Mouse (Mus musculus) spleen, adult 2 months (tissue): Measurements from ENCODE around the gene Olfr110. TPM values are rescaled to one million over a fixed set of nuclear protein-coding genes. Genes with fewer than 3 reads are reported as not detected.
"Not testable (repeated sequence)": the region's sequence is repeated elsewhere in the genome, so short reads cannot be mapped to it uniquely, and the experiment has no call there.

Experiments
- DNase-seq, 2 experiments: peaks; one replicate each; pipeline versions ENCODE4 v3.0.0 to v3.0.0-alpha.2; 2012 to 2021; ENCODE audit warnings: low spot score in 2 of 2, low read depth in 1 of 2
- H3K27ac ChIP-seq: fragments of 200-500 bp; 2 replicates; pipeline ENCODE4 v1.5.1; 2012; ENCODE audit warnings: low read length, inconsistent platforms; ENCODE audit not compliant: insufficient read depth
- H3K27me3 ChIP-seq: fragments of 200-500 bp; 2 replicates; pipeline ENCODE4 v1.6.1; 2012; ENCODE audit warnings: mild to moderate bottlenecking, moderate library complexity, low read length, inconsistent platforms; ENCODE audit not compliant: control insufficient read depth, insufficient read depth
- H3K36me3 ChIP-seq: fragments of 200-500 bp; 2 replicates; pipeline ENCODE4 v1.6.1; 2012; ENCODE audit warnings: mild to moderate bottlenecking, low read length, inconsistent platforms; ENCODE audit not compliant: control insufficient read depth, insufficient read depth
- H3K4me1 ChIP-seq: fragments of 200-500 bp; 2 replicates; pipeline ENCODE4 v1.6.1; 2011; ENCODE audit warnings: inconsistent platforms; ENCODE audit not compliant: control insufficient read depth, insufficient read depth, insufficient read length
- H3K4me3 ChIP-seq: fragments of 200-500 bp; 2 replicates; pipeline ENCODE4 v1.5.1; 2011; ENCODE audit warnings: mild to moderate bottlenecking, inconsistent platforms; ENCODE audit not compliant: insufficient read depth, insufficient read length; ENCODE audit errors: extremely low read depth
- CTCF ChIP-seq: fragments of 200-500 bp; IDR thresholded peaks from 2 replicates; pipeline ENCODE4 v1.5.1; 2011; ENCODE audit warnings: mild to moderate bottlenecking, inconsistent platforms; ENCODE audit not compliant: insufficient read depth, insufficient read length, insufficient replicate concordance; ENCODE audit errors: extremely low read depth
- POLR2A ChIP-seq: fragments of 200-500 bp; IDR thresholded peaks from 2 replicates; pipeline ENCODE4 v1.6.1; 2011; ENCODE audit warnings: low read depth, low read length, inconsistent platforms
- WGBS: fragments of 180-500 bp; shearing (Covaris S2); methylation state at CpG from one replicate; pipeline ENCODE4 v1.1.7; 2018; 5-methylcytosine and 5-hydroxymethylcytosine counted together
- polyA plus RNA-seq: library from polyadenylated mRNA; depleted of rRNA; stranded (reverse); fragments of >200 nt; gene quantifications from 2 replicates; pipeline ENCODE4 v1.2.3, GENCODE M21; 2012; rRNA removed

Olfr110 gene
- 0.05 TPM in 1 of 2 replicates, not detected in the other for polyA plus RNA-seq

DNA sequence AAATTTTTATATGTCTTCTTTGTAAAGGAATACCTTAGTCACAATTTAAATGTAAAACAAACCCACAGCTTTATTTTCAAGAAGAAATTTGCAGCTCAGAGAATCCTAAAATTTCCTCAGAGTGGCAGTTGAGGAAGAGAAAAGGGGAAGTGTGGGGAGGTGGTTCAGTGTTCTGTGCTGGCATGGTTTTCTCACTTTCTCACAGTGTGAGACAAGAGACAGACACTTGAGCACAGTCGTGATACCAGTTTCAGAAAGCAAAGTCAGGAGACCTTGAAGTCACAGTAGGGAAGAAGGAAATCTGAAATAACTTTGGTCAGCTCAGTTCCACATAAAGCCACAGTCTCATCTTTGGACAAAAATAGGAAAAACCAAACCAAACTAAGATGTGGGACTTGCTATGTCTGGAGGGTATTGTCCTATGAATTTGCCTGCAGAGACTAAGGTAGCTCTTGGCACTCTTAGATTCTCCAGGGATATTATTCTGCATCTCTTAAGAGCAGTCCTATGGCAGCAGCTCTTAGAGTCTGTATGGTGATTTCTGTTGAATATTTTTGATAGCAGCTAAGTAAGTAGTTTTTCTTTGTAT is at the start of gene Olfr110:
Gene Olfr110 (plus strand): TSS at position 539 of the 589 bp plus-strand sequence.
- Histone ChIP-seq H3K27me3 (no peaks in the 10 kb centered on the region), H3K4me3 (no peak within 1 kb of the TSS), H3K27ac (no peak within 1 kb of the TSS), H3K4me1 (no peaks in the 10 kb centered on the region), H3K36me3 (no peaks in the 10 kb centered on the region)
- no peak for DNase-seq
- TF ChIP-seq CTCF (no peak), POLR2A (no peak)
- WGBS, result 15% methylated on average over 1 of the region's 1 CpGs

DNA sequence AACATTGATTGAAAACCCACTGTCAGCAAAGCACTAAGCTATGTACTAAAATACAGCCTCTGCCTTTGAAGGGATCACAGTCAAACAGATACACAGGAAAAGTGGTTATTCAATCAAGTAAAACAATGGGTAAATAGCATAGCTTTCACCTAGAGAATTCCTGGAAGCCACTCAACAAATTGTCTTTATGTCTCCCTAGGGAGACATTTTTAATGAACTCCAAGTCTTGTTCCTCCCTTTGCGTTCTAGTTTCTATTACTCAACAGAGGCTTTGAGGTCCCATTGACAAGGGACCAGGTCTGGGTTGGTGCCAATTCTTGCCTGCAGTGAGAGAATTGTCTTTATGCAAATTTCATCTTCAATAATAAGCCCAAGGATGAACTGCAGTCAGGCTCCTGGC is 47.1 kb upstream of the Olfr110 start, which contains the start of gene Olfr108:
Gene Olfr108 (plus strand): TSS at position 301 of the 400 bp plus-strand sequence.
- 93% methylated on average over 1 of the region's 1 CpGs for WGBS
- no peaks in the 10 kb centered on the region for H3K4me1 ChIP-seq
- TF ChIP-seq CTCF (no peak), POLR2A (no peak)
- H3K27me3 ChIP-seq, result no peaks in the 10 kb centered on the region
- no peak for DNase-seq
- no peaks in the 10 kb centered on the region for H3K36me3 ChIP-seq
- no peak within 1 kb of the TSS for H3K4me3 ChIP-seq
- H3K27ac ChIP-seq, result no peak within 1 kb of the TSS

DNA sequence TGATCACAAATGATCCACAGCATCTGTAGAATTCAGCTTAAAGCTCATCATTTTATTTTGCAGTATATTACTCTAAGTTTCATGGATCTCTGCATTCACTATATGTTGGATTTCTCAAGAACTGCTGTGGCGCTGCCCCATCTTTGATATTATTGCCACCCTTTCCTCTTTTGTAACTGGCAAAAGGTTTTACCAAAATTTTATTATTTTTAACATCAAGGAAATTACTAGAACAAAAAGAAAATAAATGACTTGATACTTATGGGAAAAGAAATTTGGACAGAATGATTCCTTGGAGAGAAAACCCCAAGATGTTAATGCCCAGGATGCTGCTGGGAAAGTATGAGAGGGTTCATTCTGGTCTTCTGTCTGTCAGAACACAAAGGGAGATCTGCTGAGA is 33.7 kb upstream of the Olfr110 start, which contains the start of gene Olfr109:
Gene Olfr109 (plus strand): TSS at position 301 of the 400 bp plus-strand sequence.
- TF ChIP-seq CTCF, result no peak
- no peak for TF ChIP-seq POLR2A
- no peaks in the 10 kb centered on the region for H3K4me1 ChIP-seq
- 86% methylated on average over 1 of the region's 1 CpGs for WGBS

DNA sequence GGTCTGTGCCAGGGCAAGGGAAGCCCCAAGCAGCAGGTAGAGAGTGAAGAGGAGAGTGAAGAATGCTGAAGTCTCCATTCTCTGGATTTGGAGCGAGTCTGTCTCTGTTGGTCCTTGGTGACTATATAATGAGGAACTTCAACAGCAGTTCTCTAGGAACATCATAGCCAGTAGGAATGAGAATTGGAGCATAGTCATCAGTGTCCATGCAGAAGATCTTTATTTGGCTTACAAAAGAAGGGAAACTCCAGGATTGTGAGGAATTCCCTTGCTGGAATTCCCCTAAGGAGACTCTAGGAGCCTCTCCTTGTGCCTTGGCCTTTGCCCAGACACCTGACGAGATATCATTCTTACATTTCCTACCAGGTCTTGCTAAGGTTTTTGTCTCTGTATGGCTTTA is 8.8 kb upstream of the Olfr110 start, which contains the start of gene H2-M2:
Gene H2-M2 (minus strand): TSS at position 101 of the 400 bp plus-strand sequence.
- H3K27ac ChIP-seq, result no peak within 1 kb of the TSS
- no peak for DNase-seq
- TF ChIP-seq CTCF, result no peak
- TF ChIP-seq POLR2A, result no peak
- H3K4me3 ChIP-seq, result no peak within 1 kb of the TSS
- no peaks in the 10 kb centered on the region for H3K4me1 ChIP-seq
- 86% methylated on average over 2 of the region's 2 CpGs for WGBS
- H3K27me3 ChIP-seq, result no peaks in the 10 kb centered on the region
- H3K36me3 ChIP-seq, result no peaks in the 10 kb centered on the region

More for the DNA sequence above, 33.7 kb upstream of the Olfr110 start, which contains the start of gene Olfr109:
- Histone ChIP-seq H3K36me3 (no peaks in the 10 kb centered on the region), H3K27ac (no peak within 1 kb of the TSS), H3K4me3 (no peak within 1 kb of the TSS), H3K27me3 (no peaks in the 10 kb centered on the region)
- no peak for DNase-seq

DNA sequence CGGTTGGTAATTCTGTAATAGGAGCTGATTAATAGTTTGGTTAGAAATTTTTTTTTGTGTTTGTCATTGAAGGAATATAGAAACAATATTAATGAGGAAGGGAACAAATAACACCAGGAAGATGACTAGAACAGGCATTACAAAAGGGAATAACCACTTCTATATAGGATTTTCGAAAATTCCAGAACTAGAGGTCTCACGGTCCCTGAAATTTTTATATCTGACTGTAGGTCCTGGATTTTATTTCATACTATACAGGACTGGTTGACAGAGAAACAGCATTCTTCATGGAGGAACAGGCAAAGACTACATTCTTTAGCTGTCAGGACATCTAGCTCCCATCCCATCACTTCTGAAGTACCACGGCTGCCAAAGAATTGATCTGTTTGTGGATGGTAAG is 15.5 kb downstream of the Olfr110 start, which contains the start of gene Olfr111:
Gene Olfr111 (plus strand): TSS at position 301 of the 400 bp plus-strand sequence.
- Histone ChIP-seq H3K4me1 (no peaks in the 10 kb centered on the region), H3K4me3 (no peak within 1 kb of the TSS), H3K36me3 (no peaks in the 10 kb centered on the region), H3K27me3 (no peaks in the 10 kb centered on the region), H3K27ac (no peak within 1 kb of the TSS)
- TF ChIP-seq POLR2A, result no peak
- TF ChIP-seq CTCF, result no peak
- 89% methylated on average over 4 of the region's 4 CpGs for WGBS
- DNase-seq, result no peak

DNA sequence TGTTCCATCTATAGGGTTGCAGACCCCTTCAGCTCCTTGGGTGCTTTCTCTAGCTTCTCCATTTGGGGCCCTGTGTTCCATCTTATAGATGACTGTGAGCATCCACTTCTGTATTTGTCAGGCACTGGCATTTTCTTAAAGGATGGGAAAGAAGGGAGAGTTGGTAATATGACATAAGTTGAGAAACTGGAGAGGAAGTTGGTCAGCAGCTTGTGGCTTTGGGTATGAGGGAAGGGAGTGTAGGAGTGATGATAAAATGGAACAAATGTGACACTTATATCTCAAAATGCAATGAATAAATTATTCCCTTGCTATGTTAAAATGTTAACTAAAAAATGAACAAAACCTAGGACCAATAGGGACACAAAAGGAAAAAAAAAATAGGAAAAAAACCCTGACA is 32.3 kb downstream of the Olfr110 start:
- not testable (repeated sequence) for H3K36me3 ChIP-seq, H3K27me3 ChIP-seq, H3K4me1 ChIP-seq, H3K27ac ChIP-seq, H3K4me3 ChIP-seq
- DNase-seq, result peak in 1 of 2 experiments; percentile 1

DNA sequence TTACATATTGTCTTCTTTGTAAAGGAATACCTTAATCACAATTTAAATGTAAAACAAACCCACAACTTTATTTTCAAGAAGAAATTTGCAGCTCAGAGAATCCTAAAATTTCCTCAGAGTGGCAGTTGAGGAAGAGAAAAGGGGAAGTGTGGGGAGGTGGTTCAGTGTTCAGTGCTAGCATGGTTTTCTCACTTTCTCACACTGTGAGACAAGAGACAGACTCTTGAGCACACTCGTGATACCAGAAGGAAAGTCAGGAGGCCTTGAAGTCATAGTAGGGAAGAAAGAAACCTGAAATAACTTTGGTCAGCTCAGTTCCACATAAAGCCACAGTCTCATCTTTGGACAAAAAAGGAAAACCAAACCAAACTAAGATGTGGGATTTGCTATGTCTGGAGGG is 33.2 kb downstream of the Olfr110 start:
- not testable (repeated sequence) for H3K36me3 ChIP-seq, DNase-seq, H3K4me1 ChIP-seq, H3K27me3 ChIP-seq, H3K4me3 ChIP-seq, H3K27ac ChIP-seq
- 6% methylated on average over 1 of the region's 1 CpGs for WGBS
